8 mouse cellular contexts compared by ENCODE assay signal in genomic region chr9:99994285-99995144, GRCm38 (mm10).
A peak's percentile ranks its signal among the peaks of the same experiment; 100 is the strongest.
DNase-seq lines count a peak whose midpoint lies in the region; ATAC-seq and TF ChIP-seq lines count a peak whose summit lies in the region.

No protein-coding gene starts in this region.

- H3K4me2 ChIP-seq in midbrain, embryonic 11.5 days = peak overlapping the region; percentile 47

- peak overlapping the region; percentile 26 for H3K9ac ChIP-seq in midbrain, embryonic 11.5 days (ENCODE audit: low read length)

- peaks cover 8% of the 10 kb centered on the region for H3K4me1 ChIP-seq in midbrain, embryonic 11.5 days (ENCODE audit: control insufficient read depth, insufficient read depth, low read length)

- TF ChIP-seq CTCF in brain, embryonic 14.5 days (IDR thresholded peaks at IDR 0.05; ENCODE audit: borderline replicate concordance, extremely low read depth, insufficient read depth, insufficient read length) = no peak

- TF ChIP-seq POLR2A in brain, embryonic 14.5 days (IDR thresholded peaks at IDR 0.05; ENCODE audit: borderline replicate concordance, extremely low read depth, insufficient read depth, insufficient read length, poor library complexity, severe bottlenecking) = no peak

- under 1% methylated on average over 30 of the region's 30 CpGs for WGBS in midbrain, embryonic 11.5 days

- peak overlapping the region; percentile 17 for H3K4me3 ChIP-seq in midbrain, embryonic 11.5 days (ENCODE audit: low read depth, low read length)

- no peaks in the 10 kb centered on the region for H3K9me3 ChIP-seq in midbrain, embryonic 11.5 days (ENCODE audit: control insufficient read depth, low read length)

- H3K27ac ChIP-seq in midbrain, embryonic 11.5 days (ENCODE audit: low read depth, low read length) = no peak overlapping the region

- peaks cover 26% of the 10 kb centered on the region for H3K27me3 ChIP-seq in midbrain, embryonic 11.5 days (ENCODE audit: control insufficient read depth, insufficient read depth, low read length)

- no peak for ATAC-seq in cerebellum, adult (ENCODE audit: insufficient number of reproducible peaks, low FRiP score, low TSS enrichment)
- peak; percentile 87 for ATAC-seq in midbrain, embryonic 11.5 days (ENCODE audit: low FRiP score)
- ATAC-seq in CD4-positive, CD25-positive, alpha-beta regulatory T cell, adult 4 months = no peak

- DNase-seq in cerebellum, postnatal 10 days = peak; percentile 57 to 67
- peak; percentile 94 for DNase-seq in brain, embryonic 14.5 days (ENCODE audit: low read depth)
- DNase-seq in heart, postnatal 4 days = peak; percentile 8
- DNase-seq in midbrain, embryonic 11.5 days (ENCODE audit: low spot score, missing footprints) = peak; percentile 97
- DNase-seq in urinary bladder, postnatal 4 days (ENCODE audit: low spot score in 2 of 2) = no peak
- DNase-seq in adrenal gland, postnatal 10 days = no peak

- no peaks in the 10 kb centered on the region for H3K36me3 ChIP-seq in midbrain, embryonic 11.5 days (ENCODE audit: control insufficient read depth, insufficient read depth, low read length)

Comparison
In these comparisons a context has a peak if more than half of its experiments do, and no peak if none do; other contexts are left out.
1. DNase-seq: peak in cerebellum, postnatal 10 days (2 of 2), brain, embryonic 14.5 days (single experiment), heart, postnatal 4 days (single experiment) and midbrain, embryonic 11.5 days (single experiment); none in urinary bladder, postnatal 4 days (0 of 2) and adrenal gland, postnatal 10 days (single experiment).